Mouse (Mus musculus) cerebellum, adult 11 months (tissue): ENCODE measurements at regions not wholly inside any gene's neighbourhood (a gene's known extent, or its start where the extent isn't known, plus 50 kb on each side); places are given as distances from the start of the nearest gene placed in this dataset.
A peak's percentile ranks its signal among the peaks of the same experiment; 100 is the strongest.

Source experiments
- DNase-seq: peaks from one replicate; pipeline ENCODE4 v3.0.0; 2022

GRCm38 (mm10) chr7:135767493-135767892 lies 51.3 kb upstream of the Mki67 start:
- no peak for DNase-seq

- no peak for DNase-seq
These were observed 51.9 kb upstream of the Mki67 start for GRCm38 (mm10) chr7:135768064-135768463.

- peak; percentile 43 for DNase-seq
These were observed 52.4 kb upstream of the Mki67 start for GRCm38 (mm10) chr7:135768592-135768991.

GRCm38 (mm10) chr7:135769082-135769673 lies 53.0 kb upstream of the Mki67 start:
- no peak for DNase-seq

GRCm38 (mm10) chr7:135770051-135770450 lies 53.9 kb upstream of the Mki67 start:
- no peak for DNase-seq

GRCm38 (mm10) chr7:135775832-135776433 lies 59.8 kb upstream of the Mki67 start:
- no peak for DNase-seq

- DNase-seq: no peak
These were observed 74.0 kb upstream of the Mki67 start for GRCm38 (mm10) chr7:135790167-135790566.

- peak; percentile 14 for DNase-seq
These were observed 74.8 kb upstream of the Mki67 start for GRCm38 (mm10) chr7:135790978-135791377.

- DNase-seq: no peak
These were observed 76.0 kb upstream of the Mki67 start for GRCm38 (mm10) chr7:135791953-135792690.

- no peak for DNase-seq
These were observed 76.8 kb upstream of the Mki67 start for GRCm38 (mm10) chr7:135792918-135793317.

GRCm38 (mm10) chr7:135794238-135794637 lies 78.1 kb upstream of the Mki67 start:
- no peak for DNase-seq

- no peak for DNase-seq
These were observed 78.5 kb upstream of the Mki67 start for GRCm38 (mm10) chr7:135794679-135795078.

GRCm38 (mm10) chr7:135798441-135798840 lies 82.3 kb upstream of the Mki67 start:
- DNase-seq: no peak

- DNase-seq: no peak
These were observed 86.5 kb upstream of the Mki67 start for GRCm38 (mm10) chr7:135802598-135803121.

- DNase-seq: no peak
These were observed 88.6 kb upstream of the Mki67 start for GRCm38 (mm10) chr7:135804730-135805129.

GRCm38 (mm10) chr7:135806139-135806538 lies 90.0 kb upstream of the Mki67 start:
- DNase-seq: no peak

- no peak for DNase-seq
These were observed 90.5 kb upstream of the Mki67 start for GRCm38 (mm10) chr7:135806673-135807072.

- DNase-seq: no peak
These were observed 93.0 kb upstream of the Mki67 start for GRCm38 (mm10) chr7:135809167-135809566.

GRCm38 (mm10) chr7:135809751-135810379 lies 93.7 kb upstream of the Mki67 start:
- DNase-seq: no peak

- no peak for DNase-seq
These were observed 94.8 kb upstream of the Mki67 start for GRCm38 (mm10) chr7:135810971-135811370.

- no peak for DNase-seq
These were observed 97.5 kb upstream of the Mki67 start for GRCm38 (mm10) chr7:135813616-135814015.

GRCm38 (mm10) chr7:135816191-135816590 lies 100.0 kb upstream of the Mki67 start:
- DNase-seq: no peak

- DNase-seq: no peak
These were observed 101.7 kb upstream of the Mki67 start for GRCm38 (mm10) chr7:135817868-135818267.

- DNase-seq: no peak
These were observed 102.1 kb upstream of the Mki67 start for GRCm38 (mm10) chr7:135818298-135818697.
